Mouse (Mus musculus) heart, postnatal 36 days (tissue): Measurements from ENCODE around the gene 4930503B20Rik. TPM values are rescaled to one million over a fixed set of nuclear protein-coding genes. Genes with fewer than 3 reads are reported as not detected.

ENCODE experiments used
- DNase-seq, 2 experiments: peaks; one replicate each; pipeline ENCODE4 v3.0.0; 2021 to 2022
- intact Hi-C: fragments of 180-260 bp; cut with DNase I; formaldehyde crosslinking; loops from one replicate; pipeline ENCODE4 v1.15.1; 2025
- total RNA-seq, 2 experiments: library from RNA; stranded (reverse); gene quantifications; 2 replicates each; pipeline ENCODE4 v1.2.3; 2021

Gene 4930503B20Rik
- not detected for total RNA-seq

DNA sequence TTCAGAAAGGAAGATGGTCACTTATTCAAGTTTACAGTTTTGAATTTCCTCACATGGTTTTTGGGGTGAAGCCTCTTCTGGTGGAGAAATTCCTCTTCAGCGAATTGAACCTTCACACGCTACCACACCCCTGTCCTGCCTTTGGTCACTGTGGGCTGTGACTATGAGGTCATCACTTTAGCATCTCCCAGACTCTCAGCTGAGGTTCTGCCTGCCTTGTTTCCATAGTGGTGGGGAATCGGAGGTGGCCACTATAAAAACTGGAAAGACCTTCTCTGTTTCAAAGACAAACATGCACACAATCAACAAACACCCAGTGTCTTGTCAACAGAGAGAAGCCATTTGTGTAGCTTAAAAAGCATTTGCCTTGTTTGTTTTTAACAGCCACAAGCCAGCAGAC lies at the start of gene 4930503B20Rik:
Gene 4930503B20Rik, minus strand, starts transcription at position 101 of the 400 bp plus-strand sequence.
- intact Hi-C loops = no loop called here
- no peak for DNase-seq

DNA sequence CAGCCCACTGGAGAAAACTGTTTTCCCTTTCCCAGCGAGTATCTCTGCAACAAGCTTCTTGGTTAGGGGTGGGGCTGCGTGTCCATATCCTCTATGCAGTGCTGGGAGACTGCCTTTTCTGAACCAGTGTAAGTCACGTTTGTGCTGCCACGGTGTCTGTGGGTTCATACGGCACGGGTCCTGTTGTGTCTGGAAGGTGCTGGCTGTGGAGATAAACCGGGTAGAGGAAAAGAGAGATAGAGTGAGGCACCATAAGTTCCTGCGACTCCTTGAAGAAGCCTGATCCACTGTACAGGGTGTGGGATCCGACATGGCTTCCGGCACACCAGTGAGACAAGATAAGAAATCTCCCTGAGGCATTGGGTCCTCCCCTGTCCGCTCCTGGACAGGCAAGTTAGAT lies 48.9 kb upstream of the 4930503B20Rik start:
- intact Hi-C loops = no loop called here

DNA sequence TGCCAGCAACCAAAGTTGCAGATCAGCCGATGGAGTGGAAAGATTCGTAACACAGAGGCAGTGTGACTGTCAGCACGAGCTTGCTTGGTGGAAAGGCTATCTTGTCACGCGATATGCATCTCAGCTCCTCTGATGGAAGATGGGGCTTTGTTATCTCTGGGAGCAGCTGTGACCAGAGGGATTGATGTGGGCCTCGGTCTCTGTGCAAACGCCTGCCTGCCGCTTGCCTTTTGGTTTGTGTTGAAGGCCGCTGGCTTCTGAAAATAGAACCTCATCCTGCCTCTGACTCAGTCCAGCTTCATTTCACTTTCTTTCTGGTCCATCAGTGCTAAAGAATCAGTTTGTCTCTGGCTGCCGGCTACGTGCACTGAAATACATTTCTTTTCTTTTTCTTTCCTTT lies 47.9 kb upstream of the 4930503B20Rik start:
- DNase-seq = no peak
- intact Hi-C loops = no loop called here

More for the DNA sequence above, 48.9 kb upstream of the 4930503B20Rik start:
- peak in 1 of 2 experiments; percentile 18 for DNase-seq

GRCm38 (mm10) chr3:146692547-146692946 lies 41.4 kb upstream of the 4930503B20Rik start:
- DNase-seq = no peak
- intact Hi-C loops = no loop called here

DNA sequence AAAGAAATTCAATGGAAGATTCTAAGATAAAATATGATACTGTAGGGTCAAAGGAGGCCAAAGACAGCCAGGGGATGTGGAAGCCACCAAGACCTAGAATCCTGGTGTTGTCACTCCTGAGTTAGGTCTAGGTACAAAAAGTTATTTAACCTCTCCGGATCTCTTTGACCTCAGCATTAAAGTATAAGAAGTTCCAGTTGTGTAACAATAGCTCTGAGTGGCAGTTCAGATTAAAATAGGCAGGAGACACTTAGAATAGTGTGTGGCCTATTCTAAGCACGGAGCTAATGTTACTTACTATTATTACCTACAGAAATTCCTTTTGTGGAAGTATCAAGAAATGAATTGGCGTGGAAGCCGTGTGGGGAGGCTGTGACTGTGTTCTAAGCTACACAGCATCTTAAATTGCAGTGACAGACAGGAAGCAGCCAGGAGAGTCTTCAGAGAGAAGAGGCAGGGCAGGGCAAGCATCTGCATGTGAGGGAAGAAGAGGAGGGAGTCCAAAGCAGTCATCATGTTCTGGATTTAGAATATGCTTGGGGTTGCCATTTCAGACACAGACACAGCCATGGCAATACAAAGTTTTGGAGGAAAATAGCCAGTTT lies 36.1 kb upstream of the 4930503B20Rik start:
- intact Hi-C loops = loop anchor here (5.0 to 10.0 kb wide), 2 partner anchors 95 to 122 kb away; no protein-coding TSS in a partner anchor

DNA sequence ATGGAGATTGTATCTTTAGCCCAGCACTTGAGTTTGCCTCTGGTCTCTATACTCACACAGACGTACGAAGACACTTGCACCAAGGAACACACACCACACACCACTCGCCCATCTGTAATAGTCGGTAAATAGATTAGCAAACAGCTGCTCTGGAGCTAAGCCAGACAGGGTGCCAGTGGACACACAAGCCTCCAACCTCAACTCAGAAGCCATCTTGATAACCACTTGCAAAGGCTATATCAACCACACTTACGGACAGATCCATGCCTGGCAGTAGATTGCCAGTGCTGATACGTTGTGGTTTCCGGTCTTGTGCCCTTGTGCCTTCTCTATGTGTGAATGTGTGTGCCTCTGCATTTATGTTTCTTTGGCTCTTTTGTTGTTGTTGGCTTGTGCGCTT lies 35.3 kb upstream of the 4930503B20Rik start:
- no peak for DNase-seq

More for the DNA sequence above, 36.1 kb upstream of the 4930503B20Rik start:
- no peak for DNase-seq

GRCm38 (mm10) chr3:146684811-146685675 lies 33.9 kb upstream of the 4930503B20Rik start, which contains the start of gene Samd13:
Gene Samd13, minus strand, starts transcription at chr3:146685592.
- intact Hi-C loops = loop anchor here (5.0 to 10.0 kb wide), 2 partner anchors 97 to 120 kb away; no protein-coding TSS in a partner anchor
- DNase-seq = peak; percentile 64 to 72

More for the DNA sequence above, 35.3 kb upstream of the 4930503B20Rik start:
- intact Hi-C loops = loop anchor here (5.0 to 10.0 kb wide), 2 partner anchors 96 to 122 kb away; no protein-coding TSS in a partner anchor

DNA sequence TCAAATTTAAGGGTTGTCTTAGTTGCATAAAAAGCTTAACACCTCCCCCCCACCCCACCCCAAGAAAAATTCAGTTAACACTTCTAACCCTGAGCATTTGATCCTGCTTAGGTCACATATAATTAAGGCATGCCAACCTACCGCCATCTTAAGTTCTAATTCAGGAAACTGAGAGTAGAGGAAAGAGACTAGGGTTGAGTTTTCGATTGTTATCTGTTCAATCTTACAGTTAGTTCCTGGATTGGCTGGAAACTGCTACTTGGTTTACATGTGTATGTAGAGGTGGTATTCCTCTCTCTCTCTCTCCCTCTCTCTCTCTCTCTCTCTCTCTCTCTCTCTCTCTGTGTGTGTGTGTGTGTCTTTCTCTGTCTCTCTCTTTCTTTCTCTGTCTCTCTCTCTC lies 32.0 kb upstream of the 4930503B20Rik start:
- intact Hi-C loops = loop anchor here (10.0 kb wide), 1 partner anchor 118 kb away; no protein-coding TSS in a partner anchor
- DNase-seq = no peak

DNA sequence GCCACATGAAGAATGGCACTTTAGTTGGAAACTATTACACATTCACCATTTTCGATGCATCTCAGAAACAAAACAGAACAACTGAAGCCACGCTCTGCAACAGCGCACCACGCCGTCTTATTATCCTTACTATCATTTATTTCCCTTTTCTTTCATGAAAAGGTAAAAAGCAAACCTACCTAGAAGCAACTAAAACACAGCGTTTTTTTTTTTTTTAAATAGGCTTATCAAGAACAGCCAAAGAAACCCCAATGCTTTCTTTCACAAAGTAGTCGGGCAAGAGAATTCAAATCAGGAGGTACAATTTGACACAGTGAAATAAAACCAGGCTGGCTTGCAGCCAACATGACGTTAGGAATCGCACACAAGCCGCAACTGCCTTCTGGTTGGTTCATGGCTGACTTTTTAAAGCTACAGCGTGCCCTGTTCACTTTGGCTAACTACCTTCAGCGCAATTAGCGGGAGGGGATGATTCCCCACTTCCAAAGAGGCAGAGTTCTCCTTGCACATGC lies 31.1 kb upstream of the 4930503B20Rik start:
- intact Hi-C loops = loop anchor here (10.0 kb wide), 1 partner anchor 117 kb away; no protein-coding TSS in a partner anchor
- DNase-seq = peak; percentile 63 to 65

- intact Hi-C loops = loop anchor here (10.0 kb wide), 1 partner anchor 117 kb away; no protein-coding TSS in a partner anchor
- no peak for DNase-seq
These were observed 30.6 kb upstream of the 4930503B20Rik start for GRCm38 (mm10) chr3:146681696-146682095.

GRCm38 (mm10) chr3:146680625-146681024 lies 29.5 kb upstream of the 4930503B20Rik start:
- intact Hi-C loops = loop anchor here (10.0 kb wide), 1 partner anchor 116 kb away; no protein-coding TSS in a partner anchor
- DNase-seq = no peak

DNA sequence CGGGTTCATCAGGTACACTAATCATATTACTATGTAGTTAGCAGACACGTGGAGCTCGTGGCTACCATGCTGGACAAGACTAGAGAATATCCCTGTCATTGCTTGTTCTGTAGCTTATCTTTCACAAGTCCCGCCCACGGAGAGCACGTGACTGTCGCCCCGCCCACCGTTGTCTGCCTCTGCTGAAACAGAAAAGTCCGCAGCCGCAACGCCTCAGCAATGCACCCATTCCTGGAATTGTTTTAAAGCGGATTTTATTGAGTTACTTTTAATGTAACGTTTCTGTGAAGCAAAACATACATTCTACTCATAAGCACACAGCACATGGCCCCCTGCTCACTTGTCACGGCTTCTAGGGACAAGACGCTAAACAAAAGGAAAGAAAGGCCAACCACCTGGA lies 28.5 kb upstream of the 4930503B20Rik start:
- no peak for DNase-seq
- intact Hi-C loops = loop anchor here (10.0 kb wide), 1 partner anchor 115 kb away; no protein-coding TSS in a partner anchor

- no peak for DNase-seq
- intact Hi-C loops = no loop called here
These were observed 25.1 kb upstream of the 4930503B20Rik start for GRCm38 (mm10) chr3:146676193-146676592.

DNA sequence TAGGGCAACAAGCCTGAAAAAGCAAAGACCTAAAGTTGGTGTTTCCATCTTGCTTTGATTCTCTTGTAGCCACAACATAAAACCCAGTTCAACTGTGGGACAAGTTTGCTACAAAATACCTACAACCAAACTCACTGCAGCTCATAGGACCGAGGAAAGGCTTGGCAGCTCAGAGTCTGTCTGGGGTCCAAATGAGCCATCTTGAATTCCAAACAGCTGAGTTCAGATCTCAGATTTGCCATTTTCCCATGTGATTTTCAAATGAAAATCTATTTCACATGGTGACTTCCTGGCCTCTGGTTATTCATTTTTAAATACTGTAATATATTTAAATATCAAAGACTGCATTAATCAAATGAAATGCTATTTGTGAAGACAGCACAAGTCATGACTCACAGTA lies 24.0 kb upstream of the 4930503B20Rik start:
- no peak for DNase-seq
- intact Hi-C loops = no loop called here

DNA sequence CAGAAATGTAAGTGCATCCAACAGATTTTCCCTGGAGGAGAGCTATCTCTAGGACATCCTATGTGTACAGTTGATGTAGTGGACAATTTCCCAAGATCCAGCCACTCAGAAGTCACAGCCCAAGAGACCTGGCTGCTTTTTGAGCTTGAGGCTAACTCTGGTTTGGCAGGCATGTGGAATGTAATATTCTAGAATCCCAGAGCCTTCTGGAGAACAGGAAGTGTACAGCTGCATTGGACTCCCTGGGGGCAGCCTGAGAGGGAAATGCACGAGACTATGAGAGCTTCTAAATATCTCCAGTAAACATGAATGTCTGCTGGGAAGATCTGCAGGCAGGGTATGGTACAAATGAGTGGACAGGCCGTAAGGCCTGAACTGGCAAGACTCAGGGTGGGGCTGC lies 20.0 kb upstream of the 4930503B20Rik start:
- DNase-seq = no peak
- intact Hi-C loops = no loop called here

DNA sequence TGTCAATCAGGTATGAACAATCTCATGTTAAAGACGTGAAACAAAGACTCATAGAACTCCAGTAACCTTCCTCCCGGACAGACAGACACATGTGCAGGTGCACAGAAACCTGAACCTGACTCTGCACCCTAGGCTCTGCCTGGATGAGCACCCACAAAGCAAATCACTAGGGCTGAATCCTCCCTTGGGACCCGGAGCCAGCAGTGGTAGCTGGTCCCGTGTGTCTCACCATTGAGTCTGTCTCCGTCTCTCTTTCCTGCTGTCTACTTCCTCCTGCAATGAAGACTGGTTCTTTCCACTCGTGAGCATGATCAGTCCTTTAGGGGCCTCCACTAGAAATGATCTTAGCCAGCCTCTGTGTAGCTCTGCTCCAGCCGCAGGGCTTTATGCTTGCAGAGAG lies 10.8 kb upstream of the 4930503B20Rik start:
- no peak for DNase-seq
- intact Hi-C loops = no loop called here

GRCm38 (mm10) chr3:146661001-146661400 lies 9.9 kb upstream of the 4930503B20Rik start:
- DNase-seq = no peak
- intact Hi-C loops = no loop called here

DNA sequence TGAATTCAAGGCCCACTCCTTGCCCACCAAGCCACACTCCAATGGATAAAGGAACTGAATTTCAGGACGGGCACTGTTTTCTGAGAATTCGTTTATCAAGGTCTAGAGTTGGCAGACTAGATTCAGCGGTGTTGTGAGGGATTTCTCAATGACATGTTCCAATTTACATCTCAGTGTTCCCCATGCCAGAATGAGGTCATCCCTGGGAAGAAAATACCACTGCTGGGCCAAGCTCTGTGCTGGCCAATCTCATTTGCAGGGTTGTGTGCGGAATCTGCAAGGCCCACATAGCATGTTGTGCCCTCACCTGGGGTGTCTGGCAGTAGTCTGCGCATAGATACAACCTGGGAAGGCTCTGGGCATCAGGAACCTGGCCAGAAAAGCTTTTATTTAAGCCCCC lies 8.2 kb upstream of the 4930503B20Rik start:
- no peak for DNase-seq
- intact Hi-C loops = no loop called here

DNA sequence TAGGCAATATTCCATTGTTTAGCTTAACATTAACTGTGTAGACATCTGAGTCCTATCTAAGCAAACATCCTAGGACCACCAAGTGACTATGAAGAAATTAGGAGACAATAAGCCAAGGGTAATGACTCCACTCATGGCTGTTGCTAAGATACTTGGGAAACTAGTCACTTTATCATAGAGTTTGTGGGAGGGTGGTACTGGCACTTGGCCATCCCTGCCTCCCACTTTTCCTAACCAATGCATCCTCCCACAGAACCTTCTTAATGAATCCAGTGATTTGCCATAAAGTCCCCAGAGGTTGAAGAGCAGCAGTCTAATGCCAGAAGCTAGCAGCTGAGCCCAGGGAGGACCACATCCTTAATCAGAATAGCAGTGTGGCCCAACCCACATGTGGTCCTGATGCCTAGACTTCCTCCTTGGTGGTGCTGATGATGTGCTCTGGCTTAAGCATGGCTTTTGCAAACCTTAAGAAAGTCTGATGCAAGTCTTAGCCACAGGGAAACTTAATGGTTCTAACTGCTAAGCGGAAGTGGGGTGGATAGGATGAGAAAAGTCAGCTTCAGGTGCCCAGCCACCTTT lies 7.0 kb upstream of the 4930503B20Rik start:
- DNase-seq = no peak
- intact Hi-C loops = no loop called here

DNA sequence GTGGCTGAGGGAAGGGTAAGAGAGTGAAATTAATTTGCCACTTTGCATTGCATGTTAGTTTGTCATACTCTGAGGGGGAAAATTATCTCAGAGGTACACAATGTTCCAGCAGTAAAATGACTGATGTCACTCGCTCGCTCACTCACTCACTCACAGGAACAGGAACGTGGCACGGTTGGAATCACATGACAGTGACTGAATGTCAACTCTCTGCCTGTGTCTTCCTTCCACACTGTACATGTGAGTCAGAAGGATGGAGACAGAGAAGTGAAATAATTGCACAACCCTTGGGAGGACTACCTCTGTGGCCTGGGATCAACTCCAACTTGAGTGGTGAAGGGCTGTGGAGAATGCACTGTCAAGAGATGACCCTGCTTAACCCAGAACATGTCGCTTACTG lies 6.3 kb upstream of the 4930503B20Rik start:
- no peak for DNase-seq
- intact Hi-C loops = no loop called here
